Mouse (Mus musculus): ENCODE results near the gene Adap1.

- TF ChIP-seq CHD2 (IDR thresholded peaks at IDR 0.05; ENCODE audit: low read depth, low read length) (no peak), MAFK (IDR thresholded peaks at IDR 0.05; ENCODE audit: insufficient read depth, low read depth, low read length) (no peak), ZC3H11A (IDR thresholded peaks at IDR 0.05; ENCODE audit: borderline replicate concordance, low read depth, low read length) (no peak)
Measured at GRCm38 (mm10) chr5:139294089-139294488, 31.3 kb downstream of the Adap1 start.

Data from ES-E14 (cell line).